Mouse (Mus musculus): ENCODE results near the gene 4931440F15Rik. TPM values are rescaled to one million over a fixed set of nuclear protein-coding genes. Genes with fewer than 3 reads are reported as not detected.
"Not testable (repeated sequence)": the region's sequence is repeated elsewhere in the genome, so short reads cannot be mapped to it uniquely, and the experiment has no call there.

Gene 4931440F15Rik
- polyA plus RNA-seq, 1 experiment from 2014 or later = 0.04 TPM

- no peaks in the 10 kb centered on the region for H3K4me1 ChIP-seq (replicated peaks; ENCODE audit: insufficient read depth, low read length)
- WGBS = 92% methylated on average over 3 of the region's 3 CpGs
- no peak overlapping the region for H3K9ac ChIP-seq (ENCODE audit: low read depth, low read length)
- H3K36me3 ChIP-seq (ENCODE audit: insufficient read depth, low read length) = no peaks in the 10 kb centered on the region
- no peak overlapping the region for H3K27ac ChIP-seq
- ATAC-seq (replicated peaks; ENCODE audit: low FRiP score, low read depth) = no peak
- no peak overlapping the region for H3K4me3 ChIP-seq (replicated peaks; ENCODE audit: low read depth, low read length)
- H3K4me2 ChIP-seq (ENCODE audit: low read length) = no peak overlapping the region
- TF ChIP-seq CTCF (IDR thresholded peaks at IDR 0.05; ENCODE audit: low read depth) = no peak
- H3K9me3 ChIP-seq (replicated peaks; ENCODE audit: low read length) = no peaks in the 10 kb centered on the region
- no peaks in the 10 kb centered on the region for H3K27me3 ChIP-seq (ENCODE audit: insufficient read depth, low read length)
- no peak for DNase-seq (ENCODE audit: low spot score)
Measured at GRCm38 (mm10) chr11:29840606-29841227, 15.2 kb upstream of the 4931440F15Rik start.

GRCm38 (mm10) chr11:29839781-29840180 lies 14.3 kb upstream of the 4931440F15Rik start:
- Histone ChIP-seq H3K36me3 (ENCODE audit: insufficient read depth, low read length) (no peaks in the 10 kb centered on the region), H3K4me3 (replicated peaks; ENCODE audit: low read depth, low read length) (no peak overlapping the region), H3K27ac (no peak overlapping the region), H3K9ac (ENCODE audit: low read depth, low read length) (no peak overlapping the region), H3K4me1 (replicated peaks; ENCODE audit: insufficient read depth, low read length) (no peaks in the 10 kb centered on the region), H3K27me3 (ENCODE audit: insufficient read depth, low read length) (no peaks in the 10 kb centered on the region), H3K9me3 (replicated peaks; ENCODE audit: low read length) (no peaks in the 10 kb centered on the region), H3K4me2 (ENCODE audit: low read length) (no peak overlapping the region)
- TF ChIP-seq CTCF (IDR thresholded peaks at IDR 0.05; ENCODE audit: low read depth) = no peak
- ATAC-seq (replicated peaks; ENCODE audit: low FRiP score, low read depth) (no peak; the same call in 1 of the 2 replicates), DNase-seq (ENCODE audit: low spot score) (peak; percentile 70)
- 43% methylated on average over 3 of the region's 3 CpGs for WGBS

GRCm38 (mm10) chr11:29837066-29837465 lies 11.6 kb upstream of the 4931440F15Rik start:
- Histone ChIP-seq H3K4me2 (ENCODE audit: low read length) (no peak overlapping the region), H3K27ac (no peak overlapping the region), H3K9ac (ENCODE audit: low read depth, low read length) (no peak overlapping the region), H3K27me3 (ENCODE audit: insufficient read depth, low read length) (no peaks in the 10 kb centered on the region), H3K36me3 (ENCODE audit: insufficient read depth, low read length) (no peaks in the 10 kb centered on the region), H3K4me3 (replicated peaks; ENCODE audit: low read depth, low read length) (no peak overlapping the region), H3K9me3 (replicated peaks; ENCODE audit: low read length) (no peaks in the 10 kb centered on the region), H3K4me1 (replicated peaks; ENCODE audit: insufficient read depth, low read length) (no peaks in the 10 kb centered on the region)
- no peak for TF ChIP-seq CTCF (IDR thresholded peaks at IDR 0.05; ENCODE audit: low read depth)
- DNase-seq (ENCODE audit: low spot score) (no peak), ATAC-seq (replicated peaks; ENCODE audit: low FRiP score, low read depth) (no peak)

GRCm38 (mm10) chr11:29827729-29828128 lies 2.3 kb upstream of the 4931440F15Rik start:
- no peaks in the 10 kb centered on the region for H3K36me3 ChIP-seq (ENCODE audit: insufficient read depth, low read length)
- WGBS = 78% methylated on average over 2 of the region's 2 CpGs

GRCm38 (mm10) chr11:29826001-29826400 lies 533 bp upstream of the 4931440F15Rik start:
- H3K4me1 ChIP-seq (replicated peaks; ENCODE audit: insufficient read depth, low read length) = no peaks in the 10 kb centered on the region
- ATAC-seq (replicated peaks; ENCODE audit: low FRiP score, low read depth) (no peak), DNase-seq (ENCODE audit: low spot score) (no peak)
- H3K9me3 ChIP-seq (replicated peaks; ENCODE audit: low read length) = no peaks in the 10 kb centered on the region
- H3K27me3 ChIP-seq (ENCODE audit: insufficient read depth, low read length) = 0 out of 2 replicates have a peak, but pooled peaks cover 4% of the 10 kb centered on the region
- no peaks in the 10 kb centered on the region for H3K36me3 ChIP-seq (ENCODE audit: insufficient read depth, low read length)
- no peak overlapping the region for H3K4me2 ChIP-seq (ENCODE audit: low read length)
- H3K4me3 ChIP-seq (replicated peaks; ENCODE audit: low read depth, low read length) = no peak overlapping the region
- 96% methylated on average over 1 of the region's 1 CpGs for WGBS
- no peak for TF ChIP-seq CTCF (IDR thresholded peaks at IDR 0.05; ENCODE audit: low read depth)
- no peak overlapping the region for H3K27ac ChIP-seq
- no peak overlapping the region for H3K9ac ChIP-seq (ENCODE audit: low read depth, low read length)

More at GRCm38 (mm10) chr11:29827729-29828128, 2.3 kb upstream of the 4931440F15Rik start:
- H3K9me3 ChIP-seq (replicated peaks; ENCODE audit: low read length) = no peaks in the 10 kb centered on the region
- no peak overlapping the region for H3K27ac ChIP-seq
- ATAC-seq (replicated peaks; ENCODE audit: low FRiP score, low read depth) (no peak), DNase-seq (ENCODE audit: low spot score) (no peak)
- 0 out of 2 replicates have a peak, but pooled peaks cover 4% of the 10 kb centered on the region for H3K27me3 ChIP-seq (ENCODE audit: insufficient read depth, low read length)
- no peak overlapping the region for H3K9ac ChIP-seq (ENCODE audit: low read depth, low read length)
- TF ChIP-seq CTCF (IDR thresholded peaks at IDR 0.05; ENCODE audit: low read depth) = no peak
- H3K4me2 ChIP-seq (ENCODE audit: low read length) = no peak overlapping the region
- H3K4me1 ChIP-seq (replicated peaks; ENCODE audit: insufficient read depth, low read length) = no peaks in the 10 kb centered on the region
- no peak overlapping the region for H3K4me3 ChIP-seq (replicated peaks; ENCODE audit: low read depth, low read length)

- not testable (repeated sequence) for DNase-seq (ENCODE audit: low spot score); H3K27me3 ChIP-seq (ENCODE audit: insufficient read depth, low read length); H3K4me1 ChIP-seq (replicated peaks; ENCODE audit: insufficient read depth, low read length); H3K9ac ChIP-seq (ENCODE audit: low read depth, low read length); H3K36me3 ChIP-seq (ENCODE audit: insufficient read depth, low read length); H3K27ac ChIP-seq; H3K9me3 ChIP-seq (replicated peaks; ENCODE audit: low read length); H3K4me3 ChIP-seq (replicated peaks; ENCODE audit: low read depth, low read length)
- H3K4me2 ChIP-seq (ENCODE audit: low read length) = peak overlapping the region; percentile 26
- 14% methylated on average over 50 of the region's 62 CpGs for whole genome bisulfite sequencing
- ATAC-seq (replicated peaks; ENCODE audit: low FRiP score, low read depth) = peak; percentile 65
Measured at GRCm38 (mm10) chr11:29824474-29825270, 796 bp downstream of the 4931440F15Rik start.

Data from kidney, postnatal 0 days (tissue).